Mouse (Mus musculus) embryonic facial prominence, embryonic 14.5 days (tissue): ENCODE measurements around the gene Mtmr4. TPM values are rescaled to one million over a fixed set of nuclear protein-coding genes. Genes with fewer than 3 reads are reported as not detected.

ENCODE experiments used
- ATAC-seq: fragments of 200-750 bp; cut with Nextera tagmentation; 2 replicates; pipeline ENCODE4 v1.8.0; 2017; ENCODE audit warnings: low read depth, moderate number of reproducible peaks, moderate TSS enrichment
- DNase-seq: peaks from one replicate; pipeline ENCODE4 v3.0.0-alpha.2; 2015; ENCODE audit warnings: low spot score
- H3K27ac ChIP-seq: fragments of 300-500 bp; sonication (generic); replicated peaks from 2 replicates; pipeline ENCODE4 v1.5.1; 2014; ENCODE audit warnings: low read depth, mild to moderate bottlenecking, low read length, moderate library complexity
- H3K27me3 ChIP-seq: fragments of 300-500 bp; sonication (generic); replicated peaks from 2 replicates; pipeline ENCODE4 v1.6.1; 2014; ENCODE audit warnings: low read length; ENCODE audit not compliant: control insufficient read depth, insufficient read depth
- H3K36me3 ChIP-seq: fragments of 300-500 bp; sonication (generic); 2 replicates; pipeline ENCODE4 v1.6.1; 2014; ENCODE audit warnings: low read length, mixed read lengths; ENCODE audit not compliant: control insufficient read depth, insufficient read depth
- H3K4me1 ChIP-seq: fragments of 300-500 bp; sonication (generic); 2 replicates; pipeline ENCODE4 v1.6.1; 2014; ENCODE audit warnings: antibody characterized with exemption, low read length; ENCODE audit not compliant: control insufficient read depth, insufficient read depth
- H3K4me2 ChIP-seq: fragments of 300-500 bp; sonication (generic); 2 replicates; pipeline ENCODE4 v1.6.1; 2014; ENCODE audit warnings: low read depth, mild to moderate bottlenecking, low read length, moderate library complexity, mixed read lengths
- H3K4me3 ChIP-seq: fragments of 300-500 bp; sonication (generic); 2 replicates; pipeline ENCODE4 v1.5.1; 2014; ENCODE audit warnings: low read depth, mild to moderate bottlenecking, low read length
- H3K9ac ChIP-seq: fragments of 300-500 bp; sonication (generic); 2 replicates; pipeline ENCODE4 v1.6.1; 2014; ENCODE audit warnings: low read depth, mild to moderate bottlenecking, low read length, moderate library complexity, mixed read lengths
- H3K9me3 ChIP-seq: fragments of 300-500 bp; sonication (generic); 2 replicates; pipeline ENCODE4 v1.6.1; 2016; ENCODE audit warnings: low read length; ENCODE audit not compliant: control insufficient read depth
- WGBS: fragments of 180-500 bp; shearing (Covaris S2); extraction: QIAGEN DNeasy Blood & Tissue Kit; methylation state at CpG from one replicate; pipeline ENCODE4 v1.1.7; 2014; 5-methylcytosine and 5-hydroxymethylcytosine counted together
- polyA plus RNA-seq: library from polyadenylated mRNA; unstranded; fragments of >200 nt; fragmentation: Nextera tagmentation; extraction: Ambion mirVana; gene quantifications from 2 replicates; pipeline ENCODE4 v1.2.1, GENCODE M21; 2014

The Mtmr4 gene
- polyA plus RNA-seq, 1 experiment from 2014 or later = 34.3 TPM

- Histone ChIP-seq H3K4me2 (no peak overlapping the region), H3K27ac (no peak overlapping the region), H3K36me3 (no peaks in the 10 kb centered on the region), H3K9ac (no peak overlapping the region), H3K4me3 (no peak overlapping the region), H3K4me1 (peaks cover 11% of the 10 kb centered on the region), H3K9me3 (no peaks in the 10 kb centered on the region), H3K27me3 (no peaks in the 10 kb centered on the region)
- DNase-seq (no peak), ATAC-seq (no peak)
- 92% methylated on average over 5 of the region's 5 CpGs for WGBS
These were observed 4.6 kb upstream of the Mtmr4 start for GRCm38 (mm10) chr11:87587211-87587874.

GRCm38 (mm10) chr11:87589605-87590004, 2.4 kb upstream of the Mtmr4 start:
- Histone ChIP-seq H3K27ac (no peak overlapping the region), H3K36me3 (0 out of 2 replicates have a peak, but pooled peaks cover 6% of the 10 kb centered on the region), H3K9me3 (no peaks in the 10 kb centered on the region), H3K9ac (no peak overlapping the region), H3K4me3 (no peak overlapping the region), H3K27me3 (no peaks in the 10 kb centered on the region), H3K4me2 (no peak overlapping the region; the same call in 1 of the 2 replicates), H3K4me1 (peaks cover 18% of the 10 kb centered on the region)
- no peak for ATAC-seq
- DNase-seq = no peak
- WGBS = 90% methylated on average over 8 of the region's 8 CpGs

- peak overlapping the region; percentile 68 for H3K4me2 ChIP-seq
- peak overlapping the region; percentile 68 for H3K4me3 ChIP-seq
- no peaks in the 10 kb centered on the region for H3K9me3 ChIP-seq
- H3K9ac ChIP-seq = peak overlapping the region; percentile 77
- peak overlapping the region; percentile 92 for H3K27ac ChIP-seq
- no peak for ATAC-seq
- peaks cover 24% of the 10 kb centered on the region for H3K4me1 ChIP-seq
- WGBS = 2% methylated on average over 25 of the region's 25 CpGs
- no peaks in the 10 kb centered on the region for H3K27me3 ChIP-seq
- H3K36me3 ChIP-seq = 0 out of 2 replicates have a peak, but pooled peaks cover 6% of the 10 kb centered on the region
- no peak for DNase-seq
These were observed 979 bp upstream of the Mtmr4 start for GRCm38 (mm10) chr11:87590841-87591525.

- peak overlapping the region; percentile 90 for H3K27ac ChIP-seq
- H3K4me1 ChIP-seq = peaks cover 30% of the 10 kb centered on the region
- DNase-seq (no peak), ATAC-seq (no peak)
- H3K4me2 ChIP-seq = peak overlapping the region; percentile 65
- H3K36me3 ChIP-seq = peaks cover 9% of the 10 kb centered on the region
- H3K9me3 ChIP-seq = no peaks in the 10 kb centered on the region
- peak overlapping the region; percentile 84 for H3K9ac ChIP-seq
- H3K27me3 ChIP-seq = no peaks in the 10 kb centered on the region
- WGBS = 0% methylated on average over 12 of the region's 15 CpGs
- peak overlapping the region; percentile 68 for H3K4me3 ChIP-seq
These were observed 363 bp downstream of the Mtmr4 start for GRCm38 (mm10) chr11:87592354-87592695.

GRCm38 (mm10) chr11:87592713-87593598, 994 bp downstream of the Mtmr4 start:
- WGBS = 41% methylated on average over 13 of the region's 13 CpGs
- Histone ChIP-seq H3K4me2 (peak overlapping the region; percentile 65), H3K4me1 (peaks cover 30% of the 10 kb centered on the region), H3K36me3 (peaks cover 15% of the 10 kb centered on the region), H3K4me3 (peak overlapping the region; percentile 68), H3K9me3 (no peaks in the 10 kb centered on the region), H3K27me3 (no peaks in the 10 kb centered on the region), H3K27ac (peak overlapping the region; percentile 90), H3K9ac (peak overlapping the region; percentile 84)
- ATAC-seq (no peak), DNase-seq (no peak)

- Histone ChIP-seq H3K4me3 (peak overlapping the region; percentile 55), H3K27me3 (no peaks in the 10 kb centered on the region), H3K4me1 (peaks cover 23% of the 10 kb centered on the region), H3K4me2 (peak overlapping the region; percentile 71), H3K9me3 (no peaks in the 10 kb centered on the region), H3K36me3 (peaks cover 40% of the 10 kb centered on the region), H3K9ac (peak overlapping the region; percentile 73), H3K27ac (peak overlapping the region; percentile 62)
- DNase-seq (peak; percentile 96), ATAC-seq (peak; percentile 66)
- WGBS = 1% methylated on average over 11 of the region's 37 CpGs
These were observed 3.4 kb downstream of the Mtmr4 start for GRCm38 (mm10) chr11:87595327-87595841.

GRCm38 (mm10) chr11:87595976-87596375, 4.0 kb downstream of the Mtmr4 start:
- WGBS = 8% methylated on average over 6 of the region's 7 CpGs
- ATAC-seq = no peak
- no peak for DNase-seq
- Histone ChIP-seq H3K4me3 (peak overlapping the region; percentile 55), H3K27ac (peak overlapping the region; percentile 62), H3K4me2 (peak overlapping the region; percentile 71), H3K36me3 (peaks cover 46% of the 10 kb centered on the region), H3K4me1 (peaks cover 19% of the 10 kb centered on the region), H3K9ac (peak overlapping the region; percentile 73), H3K27me3 (no peaks in the 10 kb centered on the region), H3K9me3 (no peaks in the 10 kb centered on the region)

GRCm38 (mm10) chr11:87596492-87596891, 4.5 kb downstream of the Mtmr4 start:
- Histone ChIP-seq H3K27ac (no peak overlapping the region), H3K4me3 (peak overlapping the region; percentile 55), H3K9ac (peak overlapping the region; percentile 73), H3K4me1 (peaks cover 19% of the 10 kb centered on the region), H3K9me3 (no peaks in the 10 kb centered on the region), H3K36me3 (peaks cover 51% of the 10 kb centered on the region), H3K27me3 (no peaks in the 10 kb centered on the region), H3K4me2 (peak overlapping the region; percentile 71)
- ATAC-seq = no peak
- 29% methylated on average over 2 of the region's 2 CpGs for WGBS
- peak; percentile 45 for DNase-seq
